Mouse (Mus musculus): ENCODE data around the gene Rbp2.

Rbp2 gene

GRCm38 (mm10) chr9:98485815-98486214, at the start of gene Rbp2:
Rbp2 (plus strand) TSS chr9:98486115.
- DNase-seq (ENCODE audit: low read depth, low spot score) = no peak
- Histone ChIP-seq H3K27me3 (ENCODE audit: control insufficient read depth, insufficient read depth, low read length, poor library complexity, severe bottlenecking) (no peaks in the 10 kb centered on the region), H3K36me3 (ENCODE audit: control insufficient read depth, insufficient read depth, low read length, poor library complexity, severe bottlenecking) (no peaks in the 10 kb centered on the region)

DNA sequence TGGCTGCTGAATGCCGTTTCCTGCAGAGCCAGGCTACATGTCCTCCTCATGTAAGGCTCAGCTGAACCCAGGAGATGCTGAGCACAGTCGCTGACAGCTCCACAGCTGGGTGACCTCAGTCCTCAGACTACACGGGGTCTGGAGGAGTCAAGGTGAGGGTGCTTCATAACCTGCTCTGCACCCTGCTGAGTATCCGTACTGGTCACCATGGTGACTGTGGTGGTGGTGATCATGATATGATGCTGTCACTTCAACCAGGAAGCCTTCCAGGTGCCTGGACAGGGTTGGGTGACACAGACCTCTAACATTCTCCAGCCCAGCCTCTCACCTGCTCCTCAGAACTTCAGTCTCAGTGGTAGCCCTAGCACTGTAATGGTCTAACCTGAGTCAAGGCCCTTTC, 48.1 kb upstream of the Rbp2 start:
- no peak for DNase-seq (ENCODE audit: low read depth, low spot score)
- Histone ChIP-seq H3K36me3 (ENCODE audit: control insufficient read depth, insufficient read depth, low read length, poor library complexity, severe bottlenecking) (no peaks in the 10 kb centered on the region), H3K27me3 (ENCODE audit: control insufficient read depth, insufficient read depth, low read length, poor library complexity, severe bottlenecking) (no peaks in the 10 kb centered on the region)

DNA sequence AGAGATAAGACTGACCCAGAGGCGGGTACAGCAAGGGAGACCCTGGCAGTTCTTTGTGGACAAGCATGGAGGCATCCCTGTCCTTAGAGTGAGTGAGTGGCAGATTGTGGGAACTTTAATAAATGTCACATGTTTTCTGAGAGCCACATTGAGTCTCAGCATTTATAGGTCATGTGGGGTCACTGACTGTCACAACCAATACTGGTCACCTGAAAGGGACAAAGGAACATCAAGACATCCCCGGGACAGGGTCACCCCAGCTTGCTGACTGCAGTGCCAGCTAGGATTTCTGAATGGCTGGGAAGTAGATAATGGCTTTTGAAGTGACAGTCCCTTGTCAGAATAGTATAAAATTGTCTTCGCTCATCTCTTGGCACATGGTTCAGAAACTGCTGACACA, 46.8 kb upstream of the Rbp2 start:
- Histone ChIP-seq H3K36me3 (ENCODE audit: control insufficient read depth, insufficient read depth, low read length, poor library complexity, severe bottlenecking) (no peaks in the 10 kb centered on the region), H3K27me3 (ENCODE audit: control insufficient read depth, insufficient read depth, low read length, poor library complexity, severe bottlenecking) (no peaks in the 10 kb centered on the region)
- DNase-seq (ENCODE audit: low read depth, low spot score) = no peak

GRCm38 (mm10) chr9:98442638-98443037, 43.3 kb upstream of the Rbp2 start:
- Histone ChIP-seq H3K36me3 (ENCODE audit: control insufficient read depth, insufficient read depth, low read length, poor library complexity, severe bottlenecking) (no peaks in the 10 kb centered on the region), H3K27me3 (ENCODE audit: control insufficient read depth, insufficient read depth, low read length, poor library complexity, severe bottlenecking) (no peaks in the 10 kb centered on the region)
- no peak for DNase-seq (ENCODE audit: low read depth, low spot score)

DNA sequence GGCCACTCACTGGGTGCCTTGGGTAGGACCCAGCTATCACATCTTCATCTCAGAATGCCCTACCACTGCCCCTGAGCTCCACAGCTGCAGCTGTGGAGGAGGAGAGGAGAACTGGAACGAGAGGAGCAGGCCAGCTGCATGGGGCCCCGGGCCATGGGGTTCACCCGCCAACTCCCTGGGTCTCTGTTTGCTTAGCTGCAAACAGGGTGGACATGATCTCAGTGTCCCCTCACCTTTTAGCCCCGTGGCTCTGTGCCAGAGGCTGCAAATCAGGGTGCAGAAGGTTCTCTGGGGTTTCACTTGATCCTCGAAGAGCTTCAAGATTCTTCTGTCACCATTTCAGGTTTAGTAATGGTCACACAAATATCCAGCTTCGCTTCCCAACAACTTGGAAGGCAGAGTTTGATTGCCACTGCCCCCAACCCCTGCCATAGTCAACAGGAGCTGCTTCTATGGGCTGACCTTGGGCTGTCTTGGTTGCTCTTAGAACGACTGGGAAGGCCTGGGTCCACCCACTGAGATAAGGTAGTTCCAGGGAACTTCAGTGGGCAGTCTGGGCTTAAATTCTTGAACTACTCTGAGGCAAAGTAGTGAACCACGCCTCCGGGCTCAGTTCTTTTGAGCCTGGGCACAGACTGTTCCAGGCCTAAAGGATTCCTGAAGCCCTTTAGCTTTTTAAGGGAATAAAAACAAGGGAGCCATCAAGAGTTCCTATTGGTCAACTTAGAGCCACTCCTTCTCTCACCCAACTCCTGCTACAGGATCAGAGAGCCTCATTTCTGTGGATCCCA, 40.4 kb upstream of the Rbp2 start:
- DNase-seq (ENCODE audit: low read depth, low spot score) = no peak
- Histone ChIP-seq H3K27me3 (ENCODE audit: control insufficient read depth, insufficient read depth, low read length, poor library complexity, severe bottlenecking) (no peaks in the 10 kb centered on the region), H3K36me3 (ENCODE audit: control insufficient read depth, insufficient read depth, low read length, poor library complexity, severe bottlenecking) (no peaks in the 10 kb centered on the region)

- H3K36me3 ChIP-seq (ENCODE audit: control insufficient read depth, insufficient read depth, low read length, poor library complexity, severe bottlenecking) = no peaks in the 10 kb centered on the region
- no peak for DNase-seq (ENCODE audit: low read depth, low spot score)
Measured at GRCm38 (mm10) chr9:98450976-98451375, 34.9 kb upstream of the Rbp2 start.

DNA sequence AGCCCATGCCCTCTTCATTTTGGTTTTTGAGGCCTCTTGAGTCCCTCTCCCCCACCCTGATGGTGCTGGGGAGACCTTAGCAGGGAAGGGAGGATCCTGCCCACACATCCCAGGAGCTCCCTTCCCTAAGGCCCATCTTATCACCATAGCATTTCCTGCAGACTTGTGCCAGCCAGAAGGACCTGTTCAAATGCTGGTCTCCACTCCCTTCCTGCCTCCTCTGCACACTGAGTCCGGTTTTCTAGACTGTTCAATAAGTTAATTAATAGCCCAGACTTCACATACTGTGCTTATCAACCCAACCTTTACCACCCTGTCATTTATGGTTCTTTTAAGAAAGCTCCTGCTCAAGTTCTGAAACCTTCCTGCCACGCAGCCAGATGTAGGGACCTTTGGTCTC, 19.2 kb upstream of the Rbp2 start:
- DNase-seq (ENCODE audit: low read depth, low spot score) = no peak
- Histone ChIP-seq H3K36me3 (ENCODE audit: control insufficient read depth, insufficient read depth, low read length, poor library complexity, severe bottlenecking) (no peaks in the 10 kb centered on the region), H3K27me3 (ENCODE audit: control insufficient read depth, insufficient read depth, low read length, poor library complexity, severe bottlenecking) (no peaks in the 10 kb centered on the region)

More at GRCm38 (mm10) chr9:98450976-98451375, 34.9 kb upstream of the Rbp2 start:
- H3K27me3 ChIP-seq (ENCODE audit: control insufficient read depth, insufficient read depth, low read length, poor library complexity, severe bottlenecking) = no peaks in the 10 kb centered on the region

- no peaks in the 10 kb centered on the region for H3K27me3 ChIP-seq (ENCODE audit: control insufficient read depth, insufficient read depth, low read length, poor library complexity, severe bottlenecking)
- H3K36me3 ChIP-seq (ENCODE audit: control insufficient read depth, insufficient read depth, low read length, poor library complexity, severe bottlenecking) = no peaks in the 10 kb centered on the region
- DNase-seq (ENCODE audit: low read depth, low spot score) = no peak
Measured at GRCm38 (mm10) chr9:98480172-98480749, 5.7 kb upstream of the Rbp2 start.

DNA sequence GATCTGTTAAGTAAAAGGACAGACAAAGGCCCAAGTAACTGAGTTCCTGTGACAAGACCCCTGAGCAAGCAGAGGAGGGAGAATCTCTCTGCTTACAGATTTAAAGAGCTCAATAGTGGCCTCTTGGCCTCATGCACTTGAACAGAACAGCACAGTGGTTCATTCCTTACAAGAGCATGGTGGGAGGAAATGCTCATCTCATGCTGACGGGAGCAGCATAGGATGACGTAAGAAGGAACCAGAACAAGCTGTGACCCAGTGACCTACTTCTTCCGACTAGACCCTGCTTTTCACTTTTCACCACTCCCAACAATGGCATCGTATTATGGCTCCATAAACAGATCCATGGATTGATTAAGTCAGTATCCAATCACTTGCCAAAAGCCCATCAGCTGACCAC, 3.7 kb upstream of the Rbp2 start:
- Histone ChIP-seq H3K36me3 (ENCODE audit: control insufficient read depth, insufficient read depth, low read length, poor library complexity, severe bottlenecking) (no peaks in the 10 kb centered on the region), H3K27me3 (ENCODE audit: control insufficient read depth, insufficient read depth, low read length, poor library complexity, severe bottlenecking) (no peaks in the 10 kb centered on the region)
- no peak for DNase-seq (ENCODE audit: low read depth, low spot score)

GRCm38 (mm10) chr9:98485020-98485419, 895 bp upstream of the Rbp2 start:
- Histone ChIP-seq H3K36me3 (ENCODE audit: control insufficient read depth, insufficient read depth, low read length, poor library complexity, severe bottlenecking) (no peaks in the 10 kb centered on the region), H3K27me3 (ENCODE audit: control insufficient read depth, insufficient read depth, low read length, poor library complexity, severe bottlenecking) (no peaks in the 10 kb centered on the region)
- DNase-seq (ENCODE audit: low read depth, low spot score) = no peak

DNA sequence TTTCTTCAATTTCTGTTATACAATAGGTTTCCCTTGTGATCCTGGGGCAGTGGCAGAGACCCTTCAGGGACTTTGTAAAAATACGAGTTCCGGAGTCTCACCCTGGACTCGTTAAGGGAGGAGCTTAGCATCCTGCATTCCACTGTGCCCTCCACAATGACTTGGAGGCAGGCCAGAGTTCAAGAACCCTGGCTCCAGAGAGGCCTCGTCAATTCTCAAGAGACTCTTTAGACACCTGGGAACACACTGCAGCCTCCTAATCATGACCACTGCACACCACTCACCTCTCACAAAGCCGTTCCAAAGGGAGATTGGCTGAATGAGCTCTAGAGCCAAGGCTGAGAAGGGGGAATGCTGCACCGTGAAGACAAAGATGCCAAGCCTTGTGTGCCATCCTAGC, 1.4 kb downstream of the Rbp2 start:
- Histone ChIP-seq H3K27me3 (ENCODE audit: control insufficient read depth, insufficient read depth, low read length, poor library complexity, severe bottlenecking) (no peaks in the 10 kb centered on the region), H3K36me3 (ENCODE audit: control insufficient read depth, insufficient read depth, low read length, poor library complexity, severe bottlenecking) (no peaks in the 10 kb centered on the region)
- DNase-seq (ENCODE audit: low read depth, low spot score) = no peak

- DNase-seq (ENCODE audit: low read depth, low spot score) = no peak
Measured at GRCm38 (mm10) chr9:98489532-98489931, 3.6 kb downstream of the Rbp2 start.

DNA sequence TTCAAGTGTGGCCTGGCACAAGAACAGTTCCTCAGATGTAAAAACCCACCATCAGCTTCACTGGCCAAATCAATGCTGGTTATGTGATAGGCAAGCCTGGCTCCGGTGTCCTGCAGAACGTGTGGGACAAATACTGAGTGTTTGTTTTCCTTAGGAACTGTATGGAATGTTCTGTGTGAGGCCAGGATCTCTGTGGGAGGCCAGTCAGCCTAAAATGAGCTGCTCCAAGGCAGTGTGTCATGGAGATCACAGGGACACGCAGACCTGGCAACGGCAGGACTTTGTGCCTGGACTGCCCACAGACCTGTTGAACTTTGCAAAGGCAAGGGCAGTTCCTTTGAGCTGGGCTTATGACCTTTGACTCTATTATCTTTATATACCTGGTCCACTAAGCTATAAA, 4.2 kb downstream of the Rbp2 start:
- H3K36me3 ChIP-seq (ENCODE audit: control insufficient read depth, insufficient read depth, low read length, poor library complexity, severe bottlenecking) = no peaks in the 10 kb centered on the region
- H3K27me3 ChIP-seq (ENCODE audit: control insufficient read depth, insufficient read depth, low read length, poor library complexity, severe bottlenecking) = no peaks in the 10 kb centered on the region
- DNase-seq (ENCODE audit: low read depth, low spot score) = no peak

More at GRCm38 (mm10) chr9:98489532-98489931, 3.6 kb downstream of the Rbp2 start:
- no peaks in the 10 kb centered on the region for H3K27me3 ChIP-seq (ENCODE audit: control insufficient read depth, insufficient read depth, low read length, poor library complexity, severe bottlenecking)
- H3K36me3 ChIP-seq (ENCODE audit: control insufficient read depth, insufficient read depth, low read length, poor library complexity, severe bottlenecking) = no peaks in the 10 kb centered on the region

GRCm38 (mm10) chr9:98491071-98491470, 5.2 kb downstream of the Rbp2 start:
- H3K27me3 ChIP-seq (ENCODE audit: control insufficient read depth, insufficient read depth, low read length, poor library complexity, severe bottlenecking) = no peaks in the 10 kb centered on the region
- no peaks in the 10 kb centered on the region for H3K36me3 ChIP-seq (ENCODE audit: control insufficient read depth, insufficient read depth, low read length, poor library complexity, severe bottlenecking)
- no peak for DNase-seq (ENCODE audit: low read depth, low spot score)

- H3K27me3 ChIP-seq (ENCODE audit: control insufficient read depth, insufficient read depth, low read length, poor library complexity, severe bottlenecking) = no peaks in the 10 kb centered on the region
- DNase-seq (ENCODE audit: low read depth, low spot score) = no peak
- H3K36me3 ChIP-seq (ENCODE audit: control insufficient read depth, insufficient read depth, low read length, poor library complexity, severe bottlenecking) = no peaks in the 10 kb centered on the region
Measured at GRCm38 (mm10) chr9:98492212-98492611, 6.3 kb downstream of the Rbp2 start.

Measured in splenic B cell, adult 2 months (primary cell).